Mouse (Mus musculus) spleen, adult 12 weeks (tissue): Measurements from ENCODE around the gene Vmn1r103.
"Not testable (repeated sequence)": the region's sequence is repeated elsewhere in the genome, so short reads cannot be mapped to it uniquely, and the experiment has no call there.

Experiments used
- DNase-seq: peaks from one replicate; pipeline ENCODE4 v3.0.0; 2022; ENCODE audit warnings: low spot score

Gene Vmn1r103

DNA sequence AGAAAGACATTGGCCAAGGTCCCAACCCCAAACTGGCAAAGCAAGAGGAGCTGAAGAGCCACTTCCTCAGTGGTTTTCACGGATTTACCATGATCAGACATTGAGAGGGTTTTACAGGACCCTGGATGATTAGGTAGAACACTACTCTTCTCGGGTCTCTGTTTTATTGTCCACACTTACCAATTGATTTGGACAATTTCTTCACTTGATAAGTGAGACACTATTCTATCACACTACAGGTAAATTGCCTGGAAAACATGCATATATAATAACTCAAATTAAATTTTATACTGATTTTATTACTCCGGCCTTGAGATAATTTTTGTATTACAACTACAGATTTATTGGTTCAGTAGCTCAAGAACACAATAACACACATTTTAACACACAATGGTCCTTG is at the start of gene Vmn1r103:
Gene Vmn1r103, minus strand, starts transcription at position 101 of the 400 bp plus-strand sequence.
- not testable (repeated sequence) for DNase-seq

DNA sequence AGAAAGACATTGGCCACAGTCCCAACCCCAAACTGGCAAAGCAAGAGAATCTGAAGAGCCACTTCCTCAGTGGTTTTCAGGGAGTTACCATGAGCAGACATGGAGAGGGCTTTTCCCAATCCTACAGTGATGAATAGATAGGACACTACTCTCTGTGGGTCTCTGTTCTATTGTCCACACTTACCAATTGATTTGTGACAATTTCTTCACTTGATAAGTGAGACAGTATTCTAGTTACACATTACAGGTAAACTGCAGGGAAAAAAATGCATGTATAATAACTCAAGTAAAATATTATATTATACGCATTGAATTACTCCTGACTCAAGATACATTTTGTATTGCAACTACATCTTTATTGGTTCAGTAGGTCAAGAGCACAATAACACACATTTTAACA is 35.3 kb upstream of the Vmn1r103 start, which contains the start of gene Gm5726:
Gene Gm5726, minus strand, starts transcription at position 101 of the 400 bp plus-strand sequence.
- DNase-seq: not testable (repeated sequence)

DNA sequence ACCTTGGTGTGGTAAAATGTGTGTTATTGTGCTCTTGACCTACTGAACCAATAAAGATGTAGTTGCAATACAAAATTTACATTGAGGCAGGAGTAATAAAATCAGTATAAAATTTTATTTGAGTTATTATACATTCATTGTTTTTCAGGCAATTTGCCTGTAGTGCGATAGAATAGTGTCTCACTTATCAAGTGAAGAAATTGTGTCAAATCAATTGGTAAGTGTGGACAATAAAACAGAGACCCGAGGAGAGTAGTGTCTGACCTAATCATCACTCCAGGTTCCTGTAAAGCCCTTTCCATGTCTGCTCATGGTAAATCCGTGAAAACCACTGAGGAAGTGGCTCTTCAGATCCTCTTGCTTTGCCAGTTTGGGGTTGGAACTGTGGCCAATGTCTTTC is 23.2 kb upstream of the Vmn1r103 start, which contains the start of gene Vmn1r104:
Gene Vmn1r104, plus strand, starts transcription at position 301 of the 400 bp plus-strand sequence.
- DNase-seq: not testable (repeated sequence)

DNA sequence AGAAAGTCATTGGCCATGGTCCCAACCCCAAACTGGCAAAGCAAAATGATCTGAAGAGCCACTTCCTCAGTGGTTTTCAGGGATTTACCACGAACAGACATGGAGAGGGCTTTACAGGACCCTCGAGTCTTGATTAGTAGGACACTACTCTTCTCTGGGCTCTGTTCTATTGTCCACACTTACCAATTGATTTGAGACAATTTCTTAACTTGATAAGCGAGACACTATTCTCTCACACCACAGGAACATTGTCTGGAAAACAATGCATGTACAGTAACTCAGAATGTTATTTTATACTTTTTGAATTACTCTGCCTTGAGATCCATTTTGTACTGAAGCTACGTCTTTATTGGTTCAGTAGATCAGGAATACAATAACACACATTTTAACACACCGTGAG is 35.5 kb downstream of the Vmn1r103 start, which contains the start of gene Gm10670:
Gene Gm10670, minus strand, starts transcription at position 101 of the 400 bp plus-strand sequence.
- DNase-seq: not testable (repeated sequence)
